Mouse (Mus musculus) liver, postnatal 0 days (tissue): ENCODE measurements around the gene Klf6. TPM values are rescaled to one million over a fixed set of nuclear protein-coding genes. Genes with fewer than 3 reads are reported as not detected.

ENCODE experiments used
- ATAC-seq: fragments of 200-750 bp; cut with Nextera tagmentation; 2 replicates; pipeline ENCODE4 v1.8.0; 2017; ENCODE audit warnings: mild to moderate bottlenecking, moderate library complexity
- DNase-seq: peaks from one replicate; pipeline ENCODE4 v3.0.0-alpha.2; 2016
- H3K27ac ChIP-seq: fragments of 300-500 bp; sonication (generic); 2 replicates; pipeline ENCODE4 v1.5.1; 2014; ENCODE audit warnings: antibody characterized with exemption, moderate library complexity, mild to moderate bottlenecking, low read depth
- H3K27me3 ChIP-seq: fragments of 300-500 bp; sonication (generic); 2 replicates; pipeline ENCODE4 v1.6.1; 2014; ENCODE audit warnings: low read length, control low read depth, mixed read lengths; ENCODE audit not compliant: insufficient read depth
- H3K36me3 ChIP-seq: fragments of 300-500 bp; sonication (generic); replicated peaks from 2 replicates; pipeline ENCODE4 v1.6.1; 2014; ENCODE audit warnings: mild to moderate bottlenecking, control low read depth, low read length, moderate library complexity, mixed read lengths; ENCODE audit not compliant: insufficient read depth
- H3K4me1 ChIP-seq: fragments of 300-500 bp; sonication (generic); 2 replicates; pipeline ENCODE4 v1.6.1; 2014; ENCODE audit warnings: antibody characterized with exemption, mild to moderate bottlenecking, control low read depth; ENCODE audit not compliant: insufficient read depth
- H3K4me2 ChIP-seq: fragments of 300-500 bp; sonication (generic); 2 replicates; pipeline ENCODE4 v1.6.1; 2014; ENCODE audit warnings: low read depth, mild to moderate bottlenecking, low read length, moderate library complexity, mixed read lengths
- H3K4me3 ChIP-seq: fragments of 300-500 bp; sonication (generic); 2 replicates; pipeline ENCODE4 v1.5.1; 2014; ENCODE audit warnings: low read depth, low read length
- H3K9ac ChIP-seq: fragments of 300-500 bp; sonication (generic); replicated peaks from 2 replicates; pipeline ENCODE4 v1.6.1; 2014; ENCODE audit warnings: mild to moderate bottlenecking, moderate library complexity
- H3K9me3 ChIP-seq: fragments of 300-500 bp; sonication (generic); 2 replicates; pipeline ENCODE4 v1.6.1; 2016; ENCODE audit warnings: mild to moderate bottlenecking, control low read depth, low read length, mixed read lengths
- CTCF ChIP-seq: sonication (generic); IDR thresholded peaks from 2 replicates; pipeline ENCODE4 v1.5.1; 2016; ENCODE audit warnings: antibody characterized with exemption, low read depth
- EP300 ChIP-seq: IDR thresholded peaks from 2 replicates; pipeline ENCODE4 v1.6.1; 2016; ENCODE audit warnings: antibody characterized with exemption, low read depth, mild to moderate bottlenecking
- WGBS: fragments of 180-500 bp; shearing (Covaris S2); extraction: QIAGEN DNeasy Blood & Tissue Kit; methylation state at CpG from one replicate; pipeline ENCODE4 v1.1.7; 2014; ENCODE audit not compliant: insufficient replicate concordance; 5-methylcytosine and 5-hydroxymethylcytosine counted together
- polyA plus RNA-seq: library from polyadenylated mRNA; unstranded; fragments of >200 nt; fragmentation: Nextera tagmentation; extraction: Ambion mirVana; gene quantifications from 2 replicates; pipeline ENCODE4 v1.2.1, GENCODE M21; 2015

Gene Klf6
- polyA plus RNA-seq, 1 experiment from 2014 or later = 18.9 TPM

- Histone ChIP-seq H3K36me3 (no peaks in the 10 kb centered on the region), H3K4me3 (no peak overlapping the region), H3K9ac (no peak overlapping the region), H3K4me1 (0 out of 2 replicates have a peak, but pooled peaks cover 2% of the 10 kb centered on the region), H3K27ac (no peak overlapping the region), H3K27me3 (no peaks in the 10 kb centered on the region), H3K9me3 (no peaks in the 10 kb centered on the region), H3K4me2 (no peak overlapping the region)
- ATAC-seq (no peak), DNase-seq (no peak)
- TF ChIP-seq EP300 (no peak), CTCF (no peak)
- WGBS = 62% methylated on average over 3 of the region's 3 CpGs
Observed at GRCm38 (mm10) chr13:5890035-5890434, 28.8 kb downstream of the Klf6 start.

DNA sequence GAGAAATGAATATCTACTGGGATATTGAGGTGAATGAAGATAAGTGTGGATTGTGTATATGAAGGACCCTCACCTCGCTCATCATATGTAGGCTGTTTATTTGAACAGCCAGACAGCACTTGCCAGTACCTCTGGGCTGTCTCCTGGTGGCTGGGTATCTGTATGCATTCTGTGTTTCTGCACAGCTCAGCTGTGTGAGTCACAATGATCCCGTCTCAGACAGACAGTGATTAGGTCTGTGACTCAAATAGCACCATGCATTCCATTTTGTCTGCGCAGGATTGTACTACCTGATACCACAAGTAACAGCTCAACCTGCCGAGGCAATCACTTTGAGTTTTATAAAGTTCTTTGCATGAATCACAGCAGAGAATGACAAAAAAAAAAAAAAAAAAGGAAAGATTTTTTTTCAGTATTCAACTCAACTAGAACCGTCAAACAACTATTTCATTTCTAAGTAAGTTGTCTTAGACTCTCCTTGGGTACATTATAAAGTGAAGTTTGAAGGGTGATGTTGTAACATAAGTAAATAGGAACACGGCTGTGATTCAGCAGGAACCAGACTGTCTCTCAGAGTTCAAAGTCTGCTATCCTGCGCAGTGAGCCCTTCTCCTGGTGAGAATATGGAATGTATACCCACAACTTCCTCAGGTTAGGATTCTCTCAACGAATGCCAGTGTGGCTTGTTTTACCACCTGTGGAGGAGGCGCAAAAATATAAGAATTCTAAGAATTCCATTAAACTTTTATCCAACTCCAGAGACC, 31.6 kb downstream of the Klf6 start:
- DNase-seq = no peak

DNA sequence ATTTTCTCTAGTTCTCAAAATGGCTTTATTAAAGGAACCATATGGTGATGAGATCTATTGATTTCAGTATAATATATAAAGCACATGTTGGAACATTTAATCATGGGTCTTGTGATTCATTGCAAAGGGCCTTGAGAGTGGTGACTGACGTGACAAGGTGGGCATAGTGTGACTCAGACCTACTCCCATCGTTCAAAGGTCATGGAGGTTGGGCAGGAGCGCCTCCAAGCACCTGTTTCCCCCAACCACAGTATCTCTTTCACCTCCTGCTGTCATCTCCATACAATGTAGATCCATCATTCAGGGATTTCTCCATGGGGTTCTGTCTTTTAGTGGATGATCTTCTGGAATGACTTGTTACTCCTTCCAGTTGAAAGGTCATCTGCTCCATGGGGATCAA, 33.6 kb downstream of the Klf6 start:
- DNase-seq = no peak
- Histone ChIP-seq H3K27me3 (no peaks in the 10 kb centered on the region), H3K4me3 (no peak overlapping the region), H3K4me2 (no peak overlapping the region), H3K36me3 (no peaks in the 10 kb centered on the region), H3K27ac (no peak overlapping the region), H3K4me1 (0 out of 2 replicates have a peak, but pooled peaks cover 2% of the 10 kb centered on the region), H3K9me3 (no peaks in the 10 kb centered on the region), H3K9ac (no peak overlapping the region)
- 81% methylated on average over 3 of the region's 3 CpGs for WGBS
- ATAC-seq = no peak
- TF ChIP-seq EP300 (no peak), CTCF (no peak)

More for the DNA sequence above, 31.6 kb downstream of the Klf6 start:
- Histone ChIP-seq H3K4me2 (no peak overlapping the region), H3K27ac (no peak overlapping the region), H3K9ac (no peak overlapping the region), H3K4me3 (no peak overlapping the region), H3K36me3 (no peaks in the 10 kb centered on the region), H3K4me1 (0 out of 2 replicates have a peak, but pooled peaks cover 2% of the 10 kb centered on the region), H3K9me3 (no peaks in the 10 kb centered on the region), H3K27me3 (no peaks in the 10 kb centered on the region)
- TF ChIP-seq CTCF (no peak), EP300 (no peak)
- 70% methylated on average over 9 of the region's 9 CpGs for WGBS
- no peak for ATAC-seq

DNA sequence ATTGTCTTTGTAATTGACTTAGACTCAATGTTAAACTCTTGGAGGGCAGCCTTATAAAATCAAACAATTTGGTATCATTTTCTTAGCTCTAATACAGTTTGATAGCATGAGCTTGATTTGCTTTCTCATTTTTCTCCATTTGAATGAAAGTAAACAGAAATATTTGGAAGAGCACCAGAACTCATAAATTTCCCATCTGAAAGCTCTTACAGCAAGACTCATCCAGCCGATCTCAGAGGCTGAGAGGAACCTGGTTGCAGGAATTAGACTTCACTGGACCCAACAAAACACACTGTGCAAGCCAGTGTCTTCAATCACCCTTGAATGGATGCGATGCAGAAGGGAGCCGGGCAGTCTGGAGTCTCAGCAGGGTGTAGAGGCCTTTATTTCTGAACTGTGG, 34.6 kb downstream of the Klf6 start:
- H3K9me3 ChIP-seq = no peaks in the 10 kb centered on the region
- H3K9ac ChIP-seq = no peak overlapping the region
- ATAC-seq (no peak), DNase-seq (no peak)
- H3K36me3 ChIP-seq = no peaks in the 10 kb centered on the region
- no peaks in the 10 kb centered on the region for H3K27me3 ChIP-seq
- H3K4me2 ChIP-seq = no peak overlapping the region
- H3K4me3 ChIP-seq = no peak overlapping the region
- no peak overlapping the region for H3K27ac ChIP-seq
- TF ChIP-seq EP300 = no peak
- no peak for TF ChIP-seq CTCF
- 80% methylated on average over 3 of the region's 3 CpGs for WGBS
- H3K4me1 ChIP-seq = 0 out of 2 replicates have a peak, but pooled peaks cover 2% of the 10 kb centered on the region

GRCm38 (mm10) chr13:5897176-5897959, 36.1 kb downstream of the Klf6 start:
- no peak overlapping the region for H3K9ac ChIP-seq
- TF ChIP-seq EP300 (no peak), CTCF (no peak)
- H3K4me1 ChIP-seq = 0 out of 2 replicates have a peak, but pooled peaks cover 2% of the 10 kb centered on the region
- H3K9me3 ChIP-seq = no peaks in the 10 kb centered on the region
- no peaks in the 10 kb centered on the region for H3K36me3 ChIP-seq
- WGBS = 77% methylated on average over 14 of the region's 14 CpGs
- no peak for ATAC-seq
- no peak overlapping the region for H3K4me3 ChIP-seq
- no peak overlapping the region for H3K27ac ChIP-seq
- H3K4me2 ChIP-seq = no peak overlapping the region
- H3K27me3 ChIP-seq = no peaks in the 10 kb centered on the region
- no peak for DNase-seq

DNA sequence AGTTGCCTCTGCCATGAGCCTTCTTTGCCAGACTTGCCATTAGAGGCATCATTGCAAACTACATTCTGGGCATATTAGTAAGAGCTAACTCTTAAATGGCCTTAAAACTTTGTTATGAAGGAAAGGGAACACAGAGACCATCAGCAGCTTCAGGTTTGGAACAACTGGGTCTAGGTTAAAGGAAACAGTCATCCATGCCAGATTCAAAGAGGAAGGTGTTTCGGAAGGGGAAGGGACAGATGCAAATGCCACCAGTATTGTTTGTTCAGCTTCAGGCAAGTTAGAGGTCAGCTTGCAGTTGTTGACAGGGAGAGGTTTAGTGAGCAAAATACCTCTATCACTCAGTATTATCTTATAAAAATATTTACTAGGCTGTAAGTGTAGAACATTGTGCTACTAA, 37.7 kb downstream of the Klf6 start:
- TF ChIP-seq EP300 (no peak), CTCF (no peak)
- Histone ChIP-seq H3K27me3 (no peaks in the 10 kb centered on the region), H3K4me3 (no peak overlapping the region), H3K36me3 (no peaks in the 10 kb centered on the region), H3K9ac (no peak overlapping the region), H3K4me2 (no peak overlapping the region), H3K9me3 (no peaks in the 10 kb centered on the region), H3K27ac (no peak overlapping the region), H3K4me1 (no peaks in the 10 kb centered on the region)
- WGBS = 55% methylated on average over 1 of the region's 1 CpGs
- DNase-seq = no peak
- no peak for ATAC-seq
